Mouse (Mus musculus) embryonic facial prominence, embryonic 14.5 days (tissue): Measurements from ENCODE around the gene Plpp1. TPM values are rescaled to one million over a fixed set of nuclear protein-coding genes. Genes with fewer than 3 reads are reported as not detected.

ENCODE experiments used
- ATAC-seq: fragments of 200-750 bp; cut with Nextera tagmentation; 2 replicates; pipeline ENCODE4 v1.8.0; 2017; ENCODE audit warnings: low read depth, moderate number of reproducible peaks, moderate TSS enrichment
- DNase-seq: peaks from one replicate; pipeline ENCODE4 v3.0.0-alpha.2; 2015; ENCODE audit warnings: low spot score
- H3K27ac ChIP-seq: fragments of 300-500 bp; sonication (generic); replicated peaks from 2 replicates; pipeline ENCODE4 v1.5.1; 2014; ENCODE audit warnings: low read depth, mild to moderate bottlenecking, low read length, moderate library complexity
- H3K27me3 ChIP-seq: fragments of 300-500 bp; sonication (generic); replicated peaks from 2 replicates; pipeline ENCODE4 v1.6.1; 2014; ENCODE audit warnings: low read length; ENCODE audit not compliant: control insufficient read depth, insufficient read depth
- H3K36me3 ChIP-seq: fragments of 300-500 bp; sonication (generic); 2 replicates; pipeline ENCODE4 v1.6.1; 2014; ENCODE audit warnings: low read length, mixed read lengths; ENCODE audit not compliant: control insufficient read depth, insufficient read depth
- H3K4me1 ChIP-seq: fragments of 300-500 bp; sonication (generic); 2 replicates; pipeline ENCODE4 v1.6.1; 2014; ENCODE audit warnings: antibody characterized with exemption, low read length; ENCODE audit not compliant: control insufficient read depth, insufficient read depth
- H3K4me2 ChIP-seq: fragments of 300-500 bp; sonication (generic); 2 replicates; pipeline ENCODE4 v1.6.1; 2014; ENCODE audit warnings: low read depth, mild to moderate bottlenecking, low read length, moderate library complexity, mixed read lengths
- H3K4me3 ChIP-seq: fragments of 300-500 bp; sonication (generic); 2 replicates; pipeline ENCODE4 v1.5.1; 2014; ENCODE audit warnings: low read depth, mild to moderate bottlenecking, low read length
- H3K9ac ChIP-seq: fragments of 300-500 bp; sonication (generic); 2 replicates; pipeline ENCODE4 v1.6.1; 2014; ENCODE audit warnings: low read depth, mild to moderate bottlenecking, low read length, moderate library complexity, mixed read lengths
- H3K9me3 ChIP-seq: fragments of 300-500 bp; sonication (generic); 2 replicates; pipeline ENCODE4 v1.6.1; 2016; ENCODE audit warnings: low read length; ENCODE audit not compliant: control insufficient read depth
- WGBS: fragments of 180-500 bp; shearing (Covaris S2); extraction: QIAGEN DNeasy Blood & Tissue Kit; methylation state at CpG from one replicate; pipeline ENCODE4 v1.1.7; 2014; 5-methylcytosine and 5-hydroxymethylcytosine counted together
- polyA plus RNA-seq: library from polyadenylated mRNA; unstranded; fragments of >200 nt; fragmentation: Nextera tagmentation; extraction: Ambion mirVana; gene quantifications from 2 replicates; pipeline ENCODE4 v1.2.1, GENCODE M21; 2014

The Plpp1 gene
- polyA plus RNA-seq, 1 experiment from 2014 or later = 64.6 TPM

GRCm38 (mm10) chr13:112862342-112862741, 61.8 kb downstream of the Plpp1 start:
- no peak overlapping the region for H3K4me3 ChIP-seq
- no peaks in the 10 kb centered on the region for H3K27me3 ChIP-seq
- H3K4me1 ChIP-seq = no peaks in the 10 kb centered on the region
- WGBS = 81% methylated on average over 3 of the region's 3 CpGs
- ATAC-seq (no peak), DNase-seq (no peak)
- H3K27ac ChIP-seq = no peak overlapping the region
- H3K36me3 ChIP-seq = peaks cover 52% of the 10 kb centered on the region
- no peak overlapping the region for H3K4me2 ChIP-seq
- no peak overlapping the region for H3K9ac ChIP-seq
- H3K9me3 ChIP-seq = 0 out of 2 replicates have a peak, but pooled peaks cover 3% of the 10 kb centered on the region

- H3K27ac ChIP-seq = no peak overlapping the region
- H3K4me1 ChIP-seq = no peaks in the 10 kb centered on the region
- no peak overlapping the region for H3K9ac ChIP-seq
- no peak for ATAC-seq
- no peak for DNase-seq
- H3K4me3 ChIP-seq = no peak overlapping the region
- 91% methylated on average over 1 of the region's 1 CpGs for WGBS
- no peaks in the 10 kb centered on the region for H3K27me3 ChIP-seq
- H3K36me3 ChIP-seq = peaks cover 59% of the 10 kb centered on the region
- 0 out of 2 replicates have a peak, but pooled peaks cover 3% of the 10 kb centered on the region for H3K9me3 ChIP-seq
- no peak overlapping the region for H3K4me2 ChIP-seq
Observed at GRCm38 (mm10) chr13:112862978-112863677, 62.5 kb downstream of the Plpp1 start.

GRCm38 (mm10) chr13:112866782-112867181, 66.2 kb downstream of the Plpp1 start:
- no peaks in the 10 kb centered on the region for H3K9me3 ChIP-seq
- no peak overlapping the region for H3K4me2 ChIP-seq
- ATAC-seq (no peak), DNase-seq (no peak)
- H3K36me3 ChIP-seq = peaks cover 83% of the 10 kb centered on the region
- H3K4me1 ChIP-seq = no peaks in the 10 kb centered on the region
- no peak overlapping the region for H3K4me3 ChIP-seq
- WGBS = 91% methylated on average over 7 of the region's 7 CpGs
- H3K27me3 ChIP-seq = no peaks in the 10 kb centered on the region
- H3K27ac ChIP-seq = no peak overlapping the region
- no peak overlapping the region for H3K9ac ChIP-seq

GRCm38 (mm10) chr13:112867381-112867780, 66.8 kb downstream of the Plpp1 start:
- no peaks in the 10 kb centered on the region for H3K27me3 ChIP-seq
- no peak overlapping the region for H3K4me3 ChIP-seq
- ATAC-seq = no peak
- H3K36me3 ChIP-seq = peaks cover 89% of the 10 kb centered on the region
- H3K27ac ChIP-seq = no peak overlapping the region
- H3K9ac ChIP-seq = no peak overlapping the region
- H3K4me2 ChIP-seq = no peak overlapping the region
- H3K9me3 ChIP-seq = no peaks in the 10 kb centered on the region
- WGBS = 87% methylated on average over 8 of the region's 8 CpGs
- H3K4me1 ChIP-seq = no peaks in the 10 kb centered on the region
- no peak for DNase-seq

GRCm38 (mm10) chr13:112870039-112870690, 69.6 kb downstream of the Plpp1 start:
- Histone ChIP-seq H3K4me2 (no peak overlapping the region), H3K27ac (no peak overlapping the region), H3K9me3 (no peaks in the 10 kb centered on the region), H3K9ac (no peak overlapping the region), H3K4me1 (no peaks in the 10 kb centered on the region), H3K27me3 (no peaks in the 10 kb centered on the region), H3K4me3 (no peak overlapping the region), H3K36me3 (peaks cover 97% of the 10 kb centered on the region)
- DNase-seq (no peak), ATAC-seq (0 out of 2 replicates have a peak, but pooled peaks have one; percentile 44)
- 66% methylated on average over 11 of the region's 11 CpGs for WGBS

GRCm38 (mm10) chr13:112871500-112872266, 71.1 kb downstream of the Plpp1 start:
- no peak overlapping the region for H3K9ac ChIP-seq
- WGBS = 83% methylated on average over 17 of the region's 17 CpGs

GRCm38 (mm10) chr13:112887234-112887633, 86.6 kb downstream of the Plpp1 start:
- Histone ChIP-seq H3K9me3 (no peaks in the 10 kb centered on the region), H3K36me3 (peaks cover 86% of the 10 kb centered on the region), H3K4me2 (no peak overlapping the region), H3K4me3 (no peak overlapping the region), H3K27me3 (no peaks in the 10 kb centered on the region), H3K9ac (no peak overlapping the region), H3K27ac (no peak overlapping the region), H3K4me1 (no peaks in the 10 kb centered on the region)
- 91% methylated on average over 12 of the region's 12 CpGs for WGBS
- ATAC-seq = no peak
- no peak for DNase-seq

More at GRCm38 (mm10) chr13:112871500-112872266, 71.1 kb downstream of the Plpp1 start:
- no peaks in the 10 kb centered on the region for H3K27me3 ChIP-seq
- H3K9me3 ChIP-seq = no peaks in the 10 kb centered on the region
- ATAC-seq = no peak
- H3K4me1 ChIP-seq = no peaks in the 10 kb centered on the region
- no peak overlapping the region for H3K4me3 ChIP-seq
- no peak overlapping the region for H3K4me2 ChIP-seq
- DNase-seq = no peak
- H3K36me3 ChIP-seq = peaks cover 91% of the 10 kb centered on the region
- H3K27ac ChIP-seq = no peak overlapping the region

- Histone ChIP-seq H3K36me3 (peaks cover 86% of the 10 kb centered on the region), H3K27ac (no peak overlapping the region), H3K4me3 (no peak overlapping the region), H3K4me1 (no peaks in the 10 kb centered on the region), H3K27me3 (no peaks in the 10 kb centered on the region), H3K4me2 (no peak overlapping the region), H3K9ac (no peak overlapping the region), H3K9me3 (no peaks in the 10 kb centered on the region)
- ATAC-seq (no peak), DNase-seq (no peak)
- WGBS = 88% methylated on average over 3 of the region's 3 CpGs
Observed at GRCm38 (mm10) chr13:112902176-112902575, 101.6 kb downstream of the Plpp1 start.
